Mouse (Mus musculus) ovary, postnatal 14 days (tissue): ENCODE results near the gene Entpd1.

Source experiments
- DNase-seq: peaks from one replicate; pipeline ENCODE4 v3.0.0; 2022; ENCODE audit warnings: low spot score

Gene Entpd1

DNA sequence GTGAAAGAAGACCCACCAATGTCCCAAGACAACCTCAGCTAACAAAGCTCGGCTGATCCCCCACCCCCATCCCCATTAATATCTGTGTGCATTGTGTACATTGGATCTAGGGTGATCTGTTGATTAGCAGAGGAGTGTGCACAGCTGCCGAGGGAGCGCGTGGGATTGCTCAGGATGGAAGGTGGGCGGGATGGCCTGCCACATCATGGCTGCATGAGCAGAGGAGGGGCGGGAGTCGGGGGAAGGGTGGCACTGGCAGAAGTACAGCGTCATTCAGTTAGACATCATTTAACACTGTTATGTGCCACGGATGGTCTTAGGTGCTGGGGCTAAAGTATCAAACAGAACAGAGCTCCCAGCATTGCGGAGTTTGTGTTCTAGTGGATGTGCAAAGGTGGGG is 111.3 kb downstream of the Entpd1 start:
- DNase-seq, result no peak

DNA sequence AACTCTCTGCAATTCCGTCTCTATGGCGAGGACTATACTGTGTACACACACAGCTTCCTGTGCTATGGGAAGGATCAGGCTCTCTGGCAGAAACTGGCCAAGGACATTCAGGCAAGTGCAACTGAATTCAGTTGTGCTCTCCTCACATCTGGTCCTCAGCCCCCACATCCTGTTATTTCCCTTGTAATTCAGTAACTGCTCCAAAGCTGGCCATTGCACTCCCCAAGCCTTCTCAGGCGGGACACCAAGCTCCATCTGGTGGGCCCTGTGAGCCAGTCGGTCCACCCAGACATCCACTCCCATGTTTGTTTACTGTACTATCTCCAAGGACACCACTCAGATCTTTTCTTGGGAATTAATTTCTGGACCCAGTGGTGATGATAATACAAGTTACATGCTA is 114.0 kb downstream of the Entpd1 start:
- peak; percentile 12 for DNase-seq

DNA sequence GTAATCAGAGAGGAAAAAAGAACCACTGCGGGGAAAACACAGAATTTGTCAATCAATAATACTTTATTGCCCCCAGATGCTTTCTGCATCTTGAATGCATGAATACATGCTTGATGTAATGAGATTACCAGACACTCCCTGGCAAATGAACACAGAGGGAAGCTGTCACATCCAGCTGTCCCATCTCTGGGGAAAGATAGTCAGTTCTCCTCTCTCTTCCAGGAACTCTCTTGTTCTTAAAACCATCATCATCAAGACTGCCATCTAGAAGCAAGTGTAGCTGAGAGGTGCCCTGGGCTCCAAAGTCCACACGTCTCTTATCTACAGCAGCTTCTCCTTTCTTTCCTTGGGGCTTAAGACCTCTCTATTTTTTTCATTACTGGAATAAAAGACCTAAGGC is 114.4 kb downstream of the Entpd1 start:
- no peak for DNase-seq

DNA sequence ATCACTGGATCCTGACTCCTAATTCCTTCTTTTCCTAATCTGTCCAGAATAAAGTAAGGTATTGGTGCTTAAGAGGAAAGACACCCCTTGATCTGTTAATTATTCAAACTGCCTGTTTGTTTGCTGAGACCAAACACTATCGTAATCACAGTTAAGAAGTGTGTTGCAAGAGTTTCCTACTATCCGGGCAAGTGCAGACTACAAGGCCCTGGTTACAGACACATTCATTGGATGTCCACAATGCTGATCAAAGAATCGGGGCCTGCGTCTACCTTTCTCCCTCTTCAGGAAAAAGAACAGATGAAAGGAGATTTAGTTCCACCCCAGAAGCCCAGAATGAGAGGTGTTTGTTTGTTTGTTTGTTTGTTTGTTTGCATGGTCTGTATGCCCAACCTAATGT is 116.0 kb downstream of the Entpd1 start:
- DNase-seq, result no peak

DNA sequence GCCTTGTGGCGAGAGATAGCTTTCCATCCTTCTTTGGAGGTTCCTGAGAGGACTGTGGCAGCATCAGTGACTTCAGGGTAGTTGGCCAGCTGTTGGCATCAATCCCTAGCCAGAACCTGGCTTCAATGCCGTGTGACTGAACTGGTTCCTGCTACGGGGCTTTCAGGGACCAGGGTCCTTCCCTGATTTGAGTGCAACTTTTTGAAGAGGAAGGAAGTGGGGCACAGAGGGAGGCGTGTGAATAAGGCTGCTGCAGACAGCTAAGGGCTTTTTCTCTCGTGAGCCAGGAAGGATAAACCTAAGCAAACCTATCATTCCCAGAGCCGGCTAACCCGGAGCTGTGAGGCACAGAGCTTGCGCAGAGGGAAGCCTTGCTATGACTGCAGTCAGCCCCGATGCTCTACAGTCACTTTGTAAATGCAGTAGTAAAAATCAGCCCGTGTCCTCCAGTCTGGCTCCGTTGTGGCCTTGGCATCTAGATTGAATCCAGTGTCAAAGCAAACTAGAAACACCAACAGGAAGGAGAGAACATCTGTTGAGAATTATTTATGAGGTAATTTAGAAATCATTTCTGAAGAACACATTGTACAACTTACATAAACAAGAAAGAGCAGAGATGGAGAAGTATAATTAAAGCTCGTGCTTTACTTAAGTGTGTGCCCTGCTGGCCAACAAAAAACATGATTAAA is 116.7 kb downstream of the Entpd1 start:
- no peak for DNase-seq

DNA sequence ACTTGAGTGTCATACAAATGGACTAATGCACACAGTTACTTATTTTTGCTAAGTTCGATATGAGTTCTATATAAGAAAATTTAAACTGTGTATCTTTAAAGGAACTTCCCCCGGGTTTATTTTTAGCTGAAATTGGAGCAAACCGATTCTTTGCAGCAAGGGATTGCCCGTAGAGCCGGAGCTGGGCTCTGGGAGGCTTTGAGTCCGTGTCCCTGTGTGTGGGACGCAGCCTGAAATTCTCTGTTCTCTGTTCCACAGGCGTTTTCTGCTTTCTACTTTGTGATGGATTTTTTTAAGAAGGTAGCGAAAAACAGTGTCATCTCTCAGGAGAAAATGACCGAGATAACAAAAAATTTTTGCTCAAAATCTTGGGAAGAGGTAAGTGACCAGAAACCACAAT is 121.2 kb downstream of the Entpd1 start:
- no peak for DNase-seq

DNA sequence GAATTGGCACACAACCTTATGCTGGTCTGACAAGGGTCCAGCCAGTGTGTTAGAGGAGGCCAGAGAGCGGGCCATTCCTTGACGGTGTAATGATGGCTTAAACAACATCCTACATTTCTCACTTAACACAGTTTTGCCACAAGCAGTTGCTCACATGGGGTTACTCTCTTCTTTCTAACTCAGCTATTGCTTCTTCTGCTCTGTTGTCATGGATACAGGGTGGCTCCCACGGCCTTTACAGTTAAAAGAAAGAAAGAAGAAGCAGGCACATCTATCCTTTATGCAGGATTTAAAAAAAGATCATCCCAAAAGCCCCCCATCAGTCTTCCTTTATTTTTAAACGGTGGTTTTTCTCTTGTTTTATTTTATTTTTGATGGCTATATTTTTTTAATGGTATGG is 121.7 kb downstream of the Entpd1 start:
- DNase-seq, result no peak

DNA sequence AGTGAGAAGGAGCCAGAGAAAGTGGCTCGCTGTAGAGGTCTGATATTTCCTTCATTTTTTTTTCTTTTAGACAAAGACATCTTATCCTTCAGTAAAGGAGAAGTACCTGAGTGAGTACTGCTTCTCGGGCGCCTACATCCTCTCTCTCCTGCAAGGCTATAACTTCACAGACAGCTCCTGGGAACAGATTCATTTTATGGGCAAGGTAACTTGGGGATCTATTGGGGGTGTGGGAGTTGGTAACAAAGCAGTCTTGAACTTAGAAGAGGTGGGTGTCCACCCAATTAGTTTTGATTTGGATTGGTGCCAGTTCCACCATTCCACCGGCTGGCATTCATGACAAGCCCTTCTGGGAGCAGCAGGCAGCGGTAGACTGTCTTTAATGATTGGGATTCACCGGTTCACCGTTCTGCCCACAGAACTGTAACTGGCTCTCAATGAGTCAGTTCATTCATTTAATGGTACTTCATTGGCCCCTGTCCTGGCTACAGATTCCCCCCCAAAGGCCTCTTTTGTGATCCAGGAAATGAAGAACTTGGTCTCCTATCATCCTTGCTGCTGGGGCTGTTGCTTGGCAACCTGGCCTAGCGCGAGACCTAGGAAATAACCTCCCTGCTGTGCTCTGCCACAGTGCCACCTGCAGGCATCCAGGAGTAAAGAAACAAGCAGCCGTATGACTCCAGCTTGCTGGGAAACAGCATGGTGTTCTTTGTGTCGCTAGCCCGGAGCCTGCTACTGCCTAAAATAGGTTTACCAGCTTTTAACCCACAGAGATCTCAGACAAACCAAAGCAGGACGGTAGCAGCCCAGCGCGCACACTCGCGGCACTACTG is 124.7 kb downstream of the Entpd1 start:
- peak; percentile 43 for DNase-seq

DNA sequence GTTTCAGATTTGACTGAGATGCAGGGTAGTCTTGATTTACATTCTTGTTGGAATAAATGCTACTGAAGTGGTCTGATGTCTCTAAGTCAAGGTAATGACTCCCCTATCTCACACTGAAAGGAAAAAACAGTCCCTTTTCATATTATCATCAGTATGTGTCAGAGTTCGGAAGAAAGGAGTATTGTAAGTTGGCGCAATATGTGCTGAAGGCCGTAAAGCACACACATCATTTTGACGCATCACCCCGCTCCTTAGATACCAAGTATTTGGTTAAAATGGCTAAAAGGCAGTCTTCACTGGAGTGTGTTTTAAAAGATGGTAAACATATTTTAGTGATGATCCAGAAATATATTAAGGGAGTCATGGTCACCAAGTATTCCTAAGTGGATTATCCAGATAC is 125.4 kb downstream of the Entpd1 start:
- DNase-seq, result no peak

DNA sequence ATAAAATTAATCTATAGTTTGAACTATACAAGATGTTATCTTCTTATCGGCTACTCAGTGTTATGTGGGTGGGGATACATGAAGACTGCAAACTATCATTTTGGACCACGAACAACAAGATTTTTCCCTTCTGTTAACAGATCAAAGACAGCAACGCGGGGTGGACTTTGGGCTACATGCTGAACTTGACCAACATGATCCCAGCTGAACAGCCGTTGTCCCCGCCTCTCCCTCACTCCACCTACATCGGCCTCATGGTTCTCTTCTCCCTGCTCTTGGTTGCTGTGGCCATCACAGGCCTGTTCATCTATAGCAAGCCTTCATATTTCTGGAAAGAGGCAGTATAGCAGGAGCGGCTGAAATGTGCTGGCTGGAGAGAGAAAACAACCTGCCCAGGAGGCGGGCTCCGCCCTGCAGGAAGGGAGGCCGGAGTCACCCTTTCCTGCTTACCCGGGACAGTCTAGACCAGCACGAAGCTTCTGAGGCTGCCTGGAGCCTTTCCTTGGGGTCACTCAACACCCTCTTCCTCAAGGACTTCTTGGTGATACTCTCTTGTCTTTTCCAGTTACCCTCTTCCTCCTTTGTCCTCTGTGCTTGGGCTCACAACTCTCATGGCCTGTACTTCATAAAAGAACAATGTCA is 126.6 kb downstream of the Entpd1 start:
- DNase-seq, result no peak

DNA sequence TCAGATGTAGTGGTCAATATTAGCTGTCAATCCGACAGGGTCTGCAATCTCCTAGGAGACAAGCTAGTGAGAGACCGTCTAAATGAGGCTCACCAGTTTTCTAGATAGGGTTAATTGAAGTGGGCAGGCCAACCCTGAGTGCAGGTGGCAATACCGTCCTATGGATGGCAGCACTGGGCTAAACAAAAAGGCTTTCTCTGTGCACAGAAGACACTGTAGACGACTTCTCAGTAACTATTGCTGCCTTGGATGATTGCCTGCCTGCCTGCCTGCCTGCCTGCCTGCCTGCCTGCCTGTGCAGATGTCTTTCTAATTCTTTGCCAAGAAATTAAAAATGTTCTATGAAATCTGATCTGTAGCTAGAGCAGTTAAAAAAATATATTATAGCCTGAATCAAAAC is 134.4 kb downstream of the Entpd1 start:
- DNase-seq, result no peak

DNA sequence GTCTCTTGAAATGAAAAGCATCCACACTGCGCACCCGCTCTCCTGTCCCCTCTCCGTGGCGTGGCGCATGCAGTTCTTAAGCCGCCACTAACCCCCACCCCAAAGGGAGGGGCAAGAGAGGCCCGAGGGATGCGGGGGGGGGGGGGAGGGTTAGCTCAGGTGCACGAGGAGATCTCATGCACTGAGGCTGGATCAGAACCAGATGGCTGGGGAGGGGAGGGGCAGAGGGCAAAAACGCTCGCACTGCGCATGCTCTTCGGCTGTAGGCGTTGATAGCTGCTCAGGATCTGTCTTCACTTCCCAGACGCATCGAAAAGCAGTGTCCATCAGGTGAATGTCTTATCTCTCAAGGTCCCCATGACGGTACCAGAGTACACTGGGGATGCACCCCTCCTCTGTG is 136.4 kb downstream of the Entpd1 start, which contains the start of gene Cc2d2b:
Cc2d2b (plus strand) TSS at position 195 of the 400 bp plus-strand sequence.
- DNase-seq, result no peak

DNA sequence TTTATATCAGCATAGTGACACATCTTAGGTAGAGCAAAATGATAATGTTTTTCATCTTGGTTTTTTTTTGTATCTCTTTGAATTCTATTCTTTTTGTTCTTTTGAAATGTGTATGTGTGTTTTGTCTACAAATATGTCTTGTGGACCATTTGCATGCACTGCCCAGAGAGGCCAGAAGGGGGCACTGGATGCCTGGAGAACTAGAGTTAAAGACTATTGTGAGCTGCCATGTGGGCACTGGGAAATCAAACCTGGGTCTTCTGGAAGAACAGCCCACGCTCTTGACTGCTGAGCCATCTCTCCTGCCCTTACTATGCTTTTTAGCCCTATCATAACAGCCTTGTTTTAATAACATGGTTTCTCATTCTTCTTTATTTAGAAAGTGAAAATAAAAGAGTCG is 142.1 kb downstream of the Entpd1 start:
- no peak for DNase-seq

DNA sequence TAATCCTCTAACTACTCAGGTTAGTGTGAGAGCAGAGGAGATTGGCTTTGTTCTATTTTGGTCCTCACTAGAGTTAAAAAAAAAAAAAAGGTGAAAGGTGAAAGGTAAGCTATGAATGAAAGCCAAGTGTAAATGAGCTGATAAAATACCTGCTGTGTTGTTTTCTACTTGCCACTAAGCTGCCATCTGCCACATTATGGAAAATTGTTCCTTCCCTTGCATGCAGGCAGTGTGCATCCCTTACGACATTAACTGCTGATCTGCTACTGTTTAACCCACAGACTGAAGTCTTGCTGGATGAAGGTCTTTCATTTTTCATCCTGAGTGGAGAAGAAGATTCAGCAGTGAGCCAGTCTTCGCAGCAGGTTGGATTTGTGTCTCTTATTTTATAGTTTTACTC is 147.9 kb downstream of the Entpd1 start:
- DNase-seq, result no peak

DNA sequence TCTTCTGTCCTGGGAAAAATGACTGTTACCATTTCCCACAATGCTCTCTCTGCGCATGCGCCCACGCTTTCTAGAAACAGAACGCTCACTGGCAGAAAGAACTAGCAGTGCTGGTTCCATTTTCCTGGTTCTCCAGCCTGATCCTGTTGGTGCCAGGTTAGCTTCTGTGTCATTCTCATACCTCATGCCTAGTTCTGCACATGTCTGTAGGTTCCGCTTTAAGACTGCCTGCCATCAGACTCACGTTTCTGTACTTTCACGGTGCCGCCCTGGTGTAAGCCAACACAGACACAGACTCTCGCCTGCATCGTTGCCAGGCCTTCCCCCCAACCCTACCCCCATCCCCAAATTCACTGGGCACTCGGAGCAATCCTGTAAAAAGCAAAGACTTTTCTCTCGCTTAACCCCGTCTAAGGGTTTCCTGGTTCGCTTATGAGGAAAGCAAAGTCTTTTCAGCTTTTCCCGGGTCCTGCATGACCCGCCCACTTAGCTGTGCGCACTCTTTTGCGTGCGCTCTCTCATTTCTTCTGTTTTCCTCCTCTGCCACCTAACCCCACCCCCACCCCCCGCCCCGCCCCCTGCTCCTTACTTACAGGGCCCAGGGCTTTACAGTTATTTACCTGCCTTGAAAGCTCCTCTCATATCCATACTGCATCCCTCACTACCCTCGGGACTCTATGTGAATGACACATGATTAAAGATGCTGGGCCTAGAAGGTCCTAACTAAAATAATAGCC is 150.0 kb downstream of the Entpd1 start:
- DNase-seq, result no peak

DNA sequence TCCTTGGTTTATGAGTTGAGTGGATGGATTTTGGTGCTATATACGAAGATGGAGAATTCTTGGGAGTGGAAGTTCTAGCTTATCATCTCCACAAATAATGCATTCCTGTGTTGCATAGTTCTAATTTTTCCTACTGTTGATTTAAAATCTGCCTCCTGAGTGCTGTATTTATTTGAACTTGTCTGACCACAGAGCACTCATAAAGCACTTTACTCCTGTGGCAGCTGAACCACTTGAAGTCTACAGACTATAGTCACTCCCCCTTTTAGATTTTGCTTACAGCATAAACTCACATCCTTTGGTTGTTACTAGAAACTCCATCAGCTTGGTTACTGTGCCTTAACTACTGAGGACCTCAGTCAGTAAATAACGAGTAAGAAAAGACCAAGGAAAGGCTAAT is 155.0 kb downstream of the Entpd1 start:
- DNase-seq, result no peak

DNA sequence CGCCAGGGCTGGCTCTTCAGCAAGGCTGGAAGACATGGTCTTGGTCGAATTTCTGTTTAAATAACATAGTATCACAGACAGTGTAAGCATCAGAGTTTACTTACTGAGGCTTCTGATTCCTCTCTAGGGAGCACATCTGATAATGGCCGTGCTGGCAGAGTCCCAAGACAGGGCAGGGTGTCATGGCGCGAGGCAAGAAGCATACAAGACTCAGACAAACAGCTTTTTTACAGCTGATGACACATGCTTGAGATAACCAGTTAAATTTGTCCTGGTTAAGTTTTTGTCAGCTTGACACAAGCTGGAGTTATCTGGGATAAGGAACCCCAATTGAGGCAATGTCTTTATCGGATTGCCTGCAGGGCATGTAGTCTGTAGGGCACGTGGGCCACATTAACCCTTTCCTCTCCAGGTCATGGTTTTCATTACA is 157.2 kb downstream of the Entpd1 start:
- no peak for DNase-seq

DNA sequence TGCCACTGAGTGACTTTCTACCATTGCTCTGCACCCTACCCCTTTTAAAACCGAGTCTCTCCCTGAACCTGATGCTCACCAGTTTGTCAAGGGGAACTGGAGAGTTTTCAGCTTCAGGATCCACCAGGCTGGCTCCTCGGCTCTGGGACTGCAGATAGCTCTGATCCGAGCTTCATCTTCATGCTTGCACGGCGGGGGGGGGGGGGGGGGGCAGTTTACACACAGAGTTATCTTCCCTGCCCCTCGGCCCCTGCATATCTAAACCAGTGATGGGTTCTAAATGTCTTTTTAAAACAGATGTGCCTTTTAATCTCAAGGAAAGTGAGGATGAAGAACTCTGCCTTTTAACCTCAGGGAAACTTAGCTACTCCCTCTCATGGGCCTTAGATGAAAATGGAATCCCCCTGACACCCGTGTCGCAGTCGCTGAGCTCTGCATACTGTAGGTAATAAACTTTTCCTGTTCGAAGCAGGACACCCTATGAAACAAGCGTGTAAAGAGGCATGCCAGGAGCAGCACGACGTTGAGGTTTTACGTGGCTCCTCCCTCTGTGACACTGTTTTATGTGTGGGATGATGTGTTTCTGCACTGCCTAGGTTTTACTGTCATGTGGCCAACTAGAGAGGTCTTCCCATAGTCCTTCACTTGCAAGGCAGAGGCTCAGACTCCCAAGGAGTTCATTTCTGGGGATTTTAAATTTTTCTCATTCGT is 176.0 kb downstream of the Entpd1 start:
- DNase-seq, result no peak

DNA sequence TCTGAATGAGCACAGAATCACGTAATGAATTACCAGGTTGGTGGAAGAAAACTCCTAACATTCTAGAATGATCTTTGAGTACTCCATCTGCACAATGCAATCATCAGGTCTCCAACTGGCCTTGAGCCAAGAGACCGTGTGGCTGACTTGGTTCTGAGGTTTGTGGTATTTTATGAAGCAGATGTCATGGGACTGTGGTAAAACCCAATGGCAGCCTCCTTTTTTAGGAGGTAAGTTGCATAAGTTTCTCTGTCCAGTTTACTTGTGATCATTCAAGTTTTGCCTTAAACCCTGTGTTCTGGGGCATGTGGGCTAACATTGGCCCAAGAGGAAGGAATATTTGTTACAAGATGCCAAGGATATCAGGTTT is 176.5 kb downstream of the Entpd1 start:
- DNase-seq, result no peak
